Mouse (Mus musculus) limb, embryonic 14.5 days (tissue): ENCODE measurements at regions not wholly inside any gene's neighbourhood (a gene's known extent, or its start where the extent isn't known, plus 50 kb on each side); places are given as distances from the start of the nearest gene placed in this dataset.
A peak's percentile ranks its signal among the peaks of the same experiment; 100 is the strongest.

Experiments
- ATAC-seq: fragments of 200-750 bp; cut with Nextera tagmentation; 2 replicates; pipeline ENCODE4 v1.8.0; 2017; ENCODE audit warnings: low read depth, moderate number of reproducible peaks, moderate TSS enrichment; ENCODE audit not compliant: low FRiP score
- DNase-seq: peaks from one replicate; pipeline ENCODE4 v3.0.0-alpha.2; 2015; ENCODE audit warnings: low spot score
- H3K27ac ChIP-seq: fragments of 300-500 bp; sonication (generic); replicated peaks from 2 replicates; pipeline ENCODE4 v1.5.1; 2014; ENCODE audit warnings: low read depth, mild to moderate bottlenecking, low read length, moderate library complexity, mixed read lengths
- H3K27me3 ChIP-seq: fragments of 300-500 bp; sonication (generic); 2 replicates; pipeline ENCODE4 v1.6.1; 2014; ENCODE audit warnings: low read length, mixed read lengths; ENCODE audit not compliant: control insufficient read depth, insufficient read depth
- H3K36me3 ChIP-seq: fragments of 300-500 bp; sonication (generic); 2 replicates; pipeline ENCODE4 v1.6.1; 2014; ENCODE audit warnings: mild to moderate bottlenecking, low read length, moderate library complexity, mixed read lengths; ENCODE audit not compliant: control insufficient read depth, insufficient read depth
- H3K4me1 ChIP-seq: fragments of 300-500 bp; sonication (generic); 2 replicates; pipeline ENCODE4 v1.6.1; 2014; ENCODE audit warnings: antibody characterized with exemption, low read length, mixed read lengths; ENCODE audit not compliant: control insufficient read depth, insufficient read depth
- H3K4me2 ChIP-seq: fragments of 300-500 bp; sonication (generic); replicated peaks from 2 replicates; pipeline ENCODE4 v1.6.1; 2014; ENCODE audit warnings: low read depth, mild to moderate bottlenecking, low read length, moderate library complexity; ENCODE audit not compliant: severe bottlenecking
- H3K4me3 ChIP-seq: fragments of 300-500 bp; sonication (generic); replicated peaks from 2 replicates; pipeline ENCODE4 v1.5.1; 2014; ENCODE audit warnings: low read length
- H3K9ac ChIP-seq: fragments of 300-500 bp; sonication (generic); 2 replicates; pipeline ENCODE4 v1.6.1; 2014; ENCODE audit warnings: mild to moderate bottlenecking, low read depth, low read length, moderate library complexity; ENCODE audit not compliant: severe bottlenecking
- H3K9me3 ChIP-seq: fragments of 300-500 bp; sonication (generic); 2 replicates; pipeline ENCODE4 v1.6.1; 2016; ENCODE audit warnings: low read length; ENCODE audit not compliant: control insufficient read depth
- POLR2A ChIP-seq: fragments of 200-500 bp; IDR thresholded peaks from 2 replicates; pipeline ENCODE4 v1.8.0; 2012; ENCODE audit warnings: inconsistent platforms, mild to moderate bottlenecking, moderate library complexity, borderline replicate concordance; ENCODE audit not compliant: insufficient read depth, insufficient read length; ENCODE audit errors: extremely low read depth
- WGBS: fragments of 180-500 bp; shearing (Covaris S2); extraction: QIAGEN DNeasy Blood & Tissue Kit; methylation state at CpG from one replicate; pipeline ENCODE4 v1.1.7; 2014; 5-methylcytosine and 5-hydroxymethylcytosine counted together

DNA sequence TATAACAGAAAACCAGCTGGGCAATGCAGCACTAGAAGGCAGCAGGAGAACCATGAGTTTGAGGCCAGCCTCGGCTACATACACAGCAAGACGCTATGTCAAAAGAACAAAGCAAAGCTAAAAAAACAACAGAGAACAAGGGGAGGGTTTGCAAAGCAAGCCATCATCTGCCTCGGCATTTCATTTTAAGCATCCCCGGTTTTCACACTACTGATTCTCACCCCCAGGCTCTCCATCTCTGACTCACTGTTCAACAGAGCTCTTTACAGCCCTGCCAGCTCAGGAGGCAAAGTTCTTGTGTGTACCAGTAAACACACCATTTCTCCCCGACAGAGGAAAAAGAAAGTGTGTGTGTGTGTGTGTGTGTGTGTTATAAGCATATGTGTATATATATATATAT lies 571.6 kb upstream of the Gm10131 start:
- no peak overlapping the region for H3K27ac ChIP-seq
- H3K27me3 ChIP-seq = no peaks in the 10 kb centered on the region
- no peak overlapping the region for H3K9ac ChIP-seq
- H3K4me3 ChIP-seq = no peak overlapping the region
- H3K9me3 ChIP-seq = no peaks in the 10 kb centered on the region
- ATAC-seq (no peak), DNase-seq (no peak)
- WGBS = 82% methylated on average over 5 of the region's 5 CpGs
- TF ChIP-seq POLR2A = no peak
- H3K4me2 ChIP-seq = no peak overlapping the region
- H3K4me1 ChIP-seq = no peaks in the 10 kb centered on the region
- H3K36me3 ChIP-seq = no peaks in the 10 kb centered on the region

- TF ChIP-seq POLR2A = no peak
- no peaks in the 10 kb centered on the region for H3K9me3 ChIP-seq
- H3K27ac ChIP-seq = no peak overlapping the region
- no peaks in the 10 kb centered on the region for H3K4me1 ChIP-seq
- no peak overlapping the region for H3K9ac ChIP-seq
- 93% methylated on average over 8 of the region's 8 CpGs for whole genome bisulfite sequencing
- ATAC-seq (no peak), DNase-seq (no peak)
- no peaks in the 10 kb centered on the region for H3K36me3 ChIP-seq
- H3K27me3 ChIP-seq = no peaks in the 10 kb centered on the region
- no peak overlapping the region for H3K4me2 ChIP-seq
- no peak overlapping the region for H3K4me3 ChIP-seq
Observed at GRCm38 (mm10) chr8:34682221-34682620, 570.7 kb upstream of the Gm10131 start.

GRCm38 (mm10) chr8:34679565-34680291 lies 568.2 kb upstream of the Gm10131 start:
- H3K4me3 ChIP-seq = no peak overlapping the region
- ATAC-seq = no peak
- no peaks in the 10 kb centered on the region for H3K27me3 ChIP-seq
- H3K9ac ChIP-seq = no peak overlapping the region
- no peaks in the 10 kb centered on the region for H3K9me3 ChIP-seq
- TF ChIP-seq POLR2A = no peak
- H3K4me2 ChIP-seq = no peak overlapping the region
- H3K4me1 ChIP-seq = peaks cover 3% of the 10 kb centered on the region; the same call in 1 of the 2 replicates
- DNase-seq = peak; percentile 7
- H3K36me3 ChIP-seq = no peaks in the 10 kb centered on the region
- WGBS = 38% methylated on average over 14 of the region's 14 CpGs
- no peak overlapping the region for H3K27ac ChIP-seq

GRCm38 (mm10) chr8:34678879-34679278 lies 567.3 kb upstream of the Gm10131 start:
- no peak overlapping the region for H3K9ac ChIP-seq
- H3K4me1 ChIP-seq = peaks cover 3% of the 10 kb centered on the region; the same call in 1 of the 2 replicates
- H3K27me3 ChIP-seq = no peaks in the 10 kb centered on the region
- DNase-seq = no peak
- 95% methylated on average over 8 of the region's 8 CpGs for WGBS
- TF ChIP-seq POLR2A = no peak
- H3K36me3 ChIP-seq = no peaks in the 10 kb centered on the region
- H3K27ac ChIP-seq = no peak overlapping the region
- H3K4me3 ChIP-seq = no peak overlapping the region
- no peak for ATAC-seq
- no peaks in the 10 kb centered on the region for H3K9me3 ChIP-seq
- no peak overlapping the region for H3K4me2 ChIP-seq

- H3K36me3 ChIP-seq = no peaks in the 10 kb centered on the region
- 0 out of 2 replicates have a peak overlapping the region, but pooled peaks have one; percentile 5 for H3K27ac ChIP-seq
- no peak overlapping the region for H3K4me2 ChIP-seq
- WGBS = 8% methylated on average over 3 of the region's 3 CpGs
- peaks cover 11% of the 10 kb centered on the region for H3K4me1 ChIP-seq
- ATAC-seq (peak; percentile 44; the same call in 1 of the 2 replicates), DNase-seq (peak; percentile 9)
- no peaks in the 10 kb centered on the region for H3K9me3 ChIP-seq
- no peaks in the 10 kb centered on the region for H3K27me3 ChIP-seq
- no peak overlapping the region for H3K4me3 ChIP-seq
- no peak for TF ChIP-seq POLR2A
- H3K9ac ChIP-seq = no peak overlapping the region
Observed at GRCm38 (mm10) chr8:34671716-34672115, 560.2 kb upstream of the Gm10131 start.
